Mouse (Mus musculus): ENCODE measurements around the gene Slc25a35.
A peak's percentile ranks its signal among the peaks of the same experiment; 100 is the strongest.
"Not testable (repeated sequence)": the region's sequence is repeated elsewhere in the genome, so short reads cannot be mapped to it uniquely, and the experiment has no call there.

The Slc25a35 gene

DNA sequence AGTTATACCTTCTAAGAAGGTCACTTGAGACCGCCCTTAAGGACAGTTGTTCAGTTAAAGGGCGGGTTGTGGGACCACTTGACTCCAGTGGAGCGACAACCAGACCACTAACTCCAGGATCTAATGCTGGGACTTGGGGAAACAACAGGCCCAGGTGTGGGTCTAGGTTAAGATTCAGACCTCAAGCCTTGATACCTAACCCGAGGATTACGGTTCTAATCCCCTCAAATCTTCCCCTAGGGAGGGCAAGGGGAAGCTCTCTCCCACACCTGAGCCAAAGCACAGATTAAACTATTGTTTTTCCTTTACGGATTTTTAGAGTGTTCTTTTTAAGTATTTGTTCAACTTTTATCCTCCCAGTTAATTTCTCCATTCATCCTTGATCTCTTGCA lies 6.1 kb downstream of the Slc25a35 start:
- H3K36me3 ChIP-seq (ENCODE audit: control insufficient read depth, insufficient read depth, low read length, poor library complexity, severe bottlenecking), result no peaks in the 10 kb centered on the region
- no peaks in the 10 kb centered on the region for H3K27me3 ChIP-seq (ENCODE audit: control insufficient read depth, insufficient read depth, low read length, poor library complexity, severe bottlenecking)
- DNase-seq (ENCODE audit: low read depth, low spot score), result no peak

- no peaks in the 10 kb centered on the region for H3K36me3 ChIP-seq (ENCODE audit: control insufficient read depth, insufficient read depth, low read length, poor library complexity, severe bottlenecking)
- H3K27me3 ChIP-seq (ENCODE audit: control insufficient read depth, insufficient read depth, low read length, poor library complexity, severe bottlenecking), result no peaks in the 10 kb centered on the region
- DNase-seq (ENCODE audit: low read depth, low spot score), result no peak
These were observed 7.2 kb downstream of the Slc25a35 start, which contains the start of gene Rangrf for GRCm38 (mm10) chr11:68975085-68975484. Gene Rangrf (minus strand): TSS chr11:68975185.

- DNase-seq (ENCODE audit: low read depth, low spot score), result no peak
- H3K36me3 ChIP-seq (ENCODE audit: control insufficient read depth, insufficient read depth, low read length, poor library complexity, severe bottlenecking), result no peaks in the 10 kb centered on the region
- no peaks in the 10 kb centered on the region for H3K27me3 ChIP-seq (ENCODE audit: control insufficient read depth, insufficient read depth, low read length, poor library complexity, severe bottlenecking)
These were observed 7.7 kb downstream of the Slc25a35 start for GRCm38 (mm10) chr11:68975601-68976000.

GRCm38 (mm10) chr11:68979320-68979733 lies 11.4 kb downstream of the Slc25a35 start:
- DNase-seq (ENCODE audit: low read depth, low spot score), result no peak
- H3K36me3 ChIP-seq (ENCODE audit: control insufficient read depth, insufficient read depth, low read length, poor library complexity, severe bottlenecking), result no peaks in the 10 kb centered on the region

DNA sequence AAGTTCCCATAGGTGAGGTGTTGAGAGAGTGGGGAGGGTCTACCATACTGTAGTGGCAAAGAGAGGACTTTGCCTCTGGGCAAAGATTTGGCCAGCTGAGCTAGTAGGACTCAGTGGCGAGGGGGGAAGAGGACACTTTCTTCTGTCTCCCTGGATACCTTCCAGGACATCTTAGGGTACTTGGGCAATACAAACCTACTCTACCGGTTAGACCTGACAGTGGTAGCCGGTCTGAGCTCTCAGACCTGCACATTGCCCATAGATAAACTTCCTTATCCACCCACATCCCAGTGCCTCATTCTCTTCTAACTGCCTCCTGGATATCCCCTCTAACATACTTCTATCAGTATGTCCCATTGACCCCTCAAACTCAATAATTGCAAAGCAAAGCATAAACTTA lies 13.0 kb downstream of the Slc25a35 start:
- Histone ChIP-seq H3K36me3 (ENCODE audit: control insufficient read depth, insufficient read depth, low read length, poor library complexity, severe bottlenecking) (no peaks in the 10 kb centered on the region), H3K27me3 (ENCODE audit: control insufficient read depth, insufficient read depth, low read length, poor library complexity, severe bottlenecking) (no peaks in the 10 kb centered on the region)
- DNase-seq (ENCODE audit: low read depth, low spot score), result no peak

More at GRCm38 (mm10) chr11:68979320-68979733, 11.4 kb downstream of the Slc25a35 start:
- H3K27me3 ChIP-seq (ENCODE audit: control insufficient read depth, insufficient read depth, low read length, poor library complexity, severe bottlenecking), result no peaks in the 10 kb centered on the region

GRCm38 (mm10) chr11:68982639-68983369 lies 14.9 kb downstream of the Slc25a35 start:
- peak; percentile 79 for DNase-seq (ENCODE audit: low read depth, low spot score)
- peaks cover 2% of the 10 kb centered on the region; the same call in 1 of the 2 replicates for H3K36me3 ChIP-seq (ENCODE audit: control insufficient read depth, insufficient read depth, low read length, poor library complexity, severe bottlenecking)
- H3K27me3 ChIP-seq (ENCODE audit: control insufficient read depth, insufficient read depth, low read length, poor library complexity, severe bottlenecking), result no peaks in the 10 kb centered on the region

- DNase-seq (ENCODE audit: low read depth, low spot score), result no peak
- Histone ChIP-seq H3K36me3 (ENCODE audit: control insufficient read depth, insufficient read depth, low read length, poor library complexity, severe bottlenecking) (peaks cover 2% of the 10 kb centered on the region; the same call in 1 of the 2 replicates), H3K27me3 (ENCODE audit: control insufficient read depth, insufficient read depth, low read length, poor library complexity, severe bottlenecking) (no peaks in the 10 kb centered on the region)
These were observed 19.5 kb downstream of the Slc25a35 start for GRCm38 (mm10) chr11:68987365-68987882.

GRCm38 (mm10) chr11:68988341-68988740 lies 20.4 kb downstream of the Slc25a35 start:
- Histone ChIP-seq H3K27me3 (ENCODE audit: control insufficient read depth, insufficient read depth, low read length, poor library complexity, severe bottlenecking) (no peaks in the 10 kb centered on the region), H3K36me3 (ENCODE audit: control insufficient read depth, insufficient read depth, low read length, poor library complexity, severe bottlenecking) (peaks cover 2% of the 10 kb centered on the region; the same call in 1 of the 2 replicates)
- no peak for DNase-seq (ENCODE audit: low read depth, low spot score)

- no peaks in the 10 kb centered on the region for H3K27me3 ChIP-seq (ENCODE audit: control insufficient read depth, insufficient read depth, low read length, poor library complexity, severe bottlenecking)
- DNase-seq (ENCODE audit: low read depth, low spot score), result no peak
- H3K36me3 ChIP-seq (ENCODE audit: control insufficient read depth, insufficient read depth, low read length, poor library complexity, severe bottlenecking), result peaks cover 10% of the 10 kb centered on the region; the same call in 1 of the 2 replicates
These were observed 25.2 kb downstream of the Slc25a35 start for GRCm38 (mm10) chr11:68993122-68993521.

- Histone ChIP-seq H3K27me3 (ENCODE audit: control insufficient read depth, insufficient read depth, low read length, poor library complexity, severe bottlenecking) (no peaks in the 10 kb centered on the region), H3K36me3 (ENCODE audit: control insufficient read depth, insufficient read depth, low read length, poor library complexity, severe bottlenecking) (peaks cover 14% of the 10 kb centered on the region; the same call in 1 of the 2 replicates)
- peak; percentile 20 for DNase-seq (ENCODE audit: low read depth, low spot score)
These were observed 26.4 kb downstream of the Slc25a35 start for GRCm38 (mm10) chr11:68994377-68994776.

- Histone ChIP-seq H3K36me3 (ENCODE audit: control insufficient read depth, insufficient read depth, low read length, poor library complexity, severe bottlenecking) (peaks cover 27% of the 10 kb centered on the region), H3K27me3 (ENCODE audit: control insufficient read depth, insufficient read depth, low read length, poor library complexity, severe bottlenecking) (no peaks in the 10 kb centered on the region)
- DNase-seq (ENCODE audit: low read depth, low spot score), result no peak
These were observed 29.1 kb downstream of the Slc25a35 start for GRCm38 (mm10) chr11:68997080-68997479.

DNA sequence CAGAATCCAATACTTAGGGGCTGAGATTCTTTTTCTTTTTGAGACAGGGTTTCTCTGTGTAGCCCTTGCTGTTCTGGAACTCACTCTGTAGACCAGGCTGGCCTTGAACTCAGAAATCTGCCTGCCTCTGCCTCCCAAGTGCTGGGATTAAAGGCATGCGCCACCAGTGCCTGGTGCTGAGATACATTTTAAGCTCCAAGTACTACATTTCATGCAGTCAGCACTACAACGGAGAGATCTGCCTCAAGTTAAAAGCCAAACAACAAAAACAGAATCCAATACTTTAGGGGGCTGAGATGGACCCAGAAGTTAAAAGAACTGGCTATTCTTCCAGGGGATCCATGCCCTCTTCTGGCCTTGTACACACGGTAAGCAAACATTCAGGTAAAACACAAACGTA lies 34.9 kb downstream of the Slc25a35 start:
- H3K36me3 ChIP-seq (ENCODE audit: control insufficient read depth, insufficient read depth, low read length, poor library complexity, severe bottlenecking), result peaks cover 17% of the 10 kb centered on the region
- H3K27me3 ChIP-seq (ENCODE audit: control insufficient read depth, insufficient read depth, low read length, poor library complexity, severe bottlenecking); DNase-seq (ENCODE audit: low read depth, low spot score): not testable (repeated sequence)

DNA sequence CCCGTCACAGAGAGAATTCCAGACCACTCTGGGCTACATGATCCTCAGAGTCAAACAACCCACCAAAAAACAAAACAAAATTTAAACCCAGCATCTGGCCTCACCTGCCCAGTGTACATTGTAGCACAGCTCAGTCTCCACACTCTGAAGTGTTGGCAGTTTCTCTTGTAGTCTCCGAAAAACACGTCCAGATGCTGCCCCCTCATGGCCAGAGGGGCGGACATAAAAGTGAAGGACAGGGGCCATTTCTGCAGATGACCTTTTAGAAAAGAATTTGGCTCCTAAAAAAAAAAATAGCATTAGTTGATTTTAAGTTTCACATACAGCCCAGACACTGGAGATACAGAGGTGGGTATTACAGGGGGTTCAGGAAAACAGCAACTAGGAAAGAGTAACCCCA lies 35.7 kb downstream of the Slc25a35 start:
- no peaks in the 10 kb centered on the region for H3K27me3 ChIP-seq (ENCODE audit: control insufficient read depth, insufficient read depth, low read length, poor library complexity, severe bottlenecking)
- peak; percentile 12 for DNase-seq (ENCODE audit: low read depth, low spot score)
- peaks cover 13% of the 10 kb centered on the region for H3K36me3 ChIP-seq (ENCODE audit: control insufficient read depth, insufficient read depth, low read length, poor library complexity, severe bottlenecking)

- no peak for DNase-seq (ENCODE audit: low read depth, low spot score)
- H3K27me3 ChIP-seq (ENCODE audit: control insufficient read depth, insufficient read depth, low read length, poor library complexity, severe bottlenecking), result no peaks in the 10 kb centered on the region
- H3K36me3 ChIP-seq (ENCODE audit: control insufficient read depth, insufficient read depth, low read length, poor library complexity, severe bottlenecking), result peaks cover 7% of the 10 kb centered on the region
These were observed 37.3 kb downstream of the Slc25a35 start for GRCm38 (mm10) chr11:69005193-69005592.

- H3K36me3 ChIP-seq (ENCODE audit: control insufficient read depth, insufficient read depth, low read length, poor library complexity, severe bottlenecking); DNase-seq (ENCODE audit: low read depth, low spot score); H3K27me3 ChIP-seq (ENCODE audit: control insufficient read depth, insufficient read depth, low read length, poor library complexity, severe bottlenecking): not testable (repeated sequence)
These were observed 38.6 kb downstream of the Slc25a35 start for GRCm38 (mm10) chr11:69006575-69006974.

Data from splenic B cell, adult 2 months (primary cell).